Mouse (Mus musculus) liver, postnatal 0 days (tissue): Measurements from ENCODE around the gene Ggact. TPM values are rescaled to one million over a fixed set of nuclear protein-coding genes. Genes with fewer than 3 reads are reported as not detected.

Experiments used
- ATAC-seq: fragments of 200-750 bp; cut with Nextera tagmentation; 2 replicates; pipeline ENCODE4 v1.8.0; 2017; ENCODE audit warnings: mild to moderate bottlenecking, moderate library complexity
- DNase-seq: peaks from one replicate; pipeline ENCODE4 v3.0.0-alpha.2; 2016
- H3K27ac ChIP-seq: fragments of 300-500 bp; sonication (generic); 2 replicates; pipeline ENCODE4 v1.5.1; 2014; ENCODE audit warnings: antibody characterized with exemption, moderate library complexity, mild to moderate bottlenecking, low read depth
- H3K27me3 ChIP-seq: fragments of 300-500 bp; sonication (generic); 2 replicates; pipeline ENCODE4 v1.6.1; 2014; ENCODE audit warnings: low read length, control low read depth, mixed read lengths; ENCODE audit not compliant: insufficient read depth
- H3K36me3 ChIP-seq: fragments of 300-500 bp; sonication (generic); replicated peaks from 2 replicates; pipeline ENCODE4 v1.6.1; 2014; ENCODE audit warnings: mild to moderate bottlenecking, control low read depth, low read length, moderate library complexity, mixed read lengths; ENCODE audit not compliant: insufficient read depth
- H3K4me1 ChIP-seq: fragments of 300-500 bp; sonication (generic); 2 replicates; pipeline ENCODE4 v1.6.1; 2014; ENCODE audit warnings: antibody characterized with exemption, mild to moderate bottlenecking, control low read depth; ENCODE audit not compliant: insufficient read depth
- H3K4me2 ChIP-seq: fragments of 300-500 bp; sonication (generic); 2 replicates; pipeline ENCODE4 v1.6.1; 2014; ENCODE audit warnings: low read depth, mild to moderate bottlenecking, low read length, moderate library complexity, mixed read lengths
- H3K4me3 ChIP-seq: fragments of 300-500 bp; sonication (generic); 2 replicates; pipeline ENCODE4 v1.5.1; 2014; ENCODE audit warnings: low read depth, low read length
- H3K9ac ChIP-seq: fragments of 300-500 bp; sonication (generic); replicated peaks from 2 replicates; pipeline ENCODE4 v1.6.1; 2014; ENCODE audit warnings: mild to moderate bottlenecking, moderate library complexity
- H3K9me3 ChIP-seq: fragments of 300-500 bp; sonication (generic); 2 replicates; pipeline ENCODE4 v1.6.1; 2016; ENCODE audit warnings: mild to moderate bottlenecking, control low read depth, low read length, mixed read lengths
- CTCF ChIP-seq: sonication (generic); IDR thresholded peaks from 2 replicates; pipeline ENCODE4 v1.5.1; 2016; ENCODE audit warnings: antibody characterized with exemption, low read depth
- EP300 ChIP-seq: IDR thresholded peaks from 2 replicates; pipeline ENCODE4 v1.6.1; 2016; ENCODE audit warnings: antibody characterized with exemption, low read depth, mild to moderate bottlenecking
- WGBS: fragments of 180-500 bp; shearing (Covaris S2); extraction: QIAGEN DNeasy Blood & Tissue Kit; methylation state at CpG from one replicate; pipeline ENCODE4 v1.1.7; 2014; ENCODE audit not compliant: insufficient replicate concordance; 5-methylcytosine and 5-hydroxymethylcytosine counted together
- polyA plus RNA-seq: library from polyadenylated mRNA; unstranded; fragments of >200 nt; fragmentation: Nextera tagmentation; extraction: Ambion mirVana; gene quantifications from 2 replicates; pipeline ENCODE4 v1.2.1, GENCODE M21; 2015

Ggact gene
- polyA plus RNA-seq, 1 experiment from 2014 or later: 78.4 TPM

DNA sequence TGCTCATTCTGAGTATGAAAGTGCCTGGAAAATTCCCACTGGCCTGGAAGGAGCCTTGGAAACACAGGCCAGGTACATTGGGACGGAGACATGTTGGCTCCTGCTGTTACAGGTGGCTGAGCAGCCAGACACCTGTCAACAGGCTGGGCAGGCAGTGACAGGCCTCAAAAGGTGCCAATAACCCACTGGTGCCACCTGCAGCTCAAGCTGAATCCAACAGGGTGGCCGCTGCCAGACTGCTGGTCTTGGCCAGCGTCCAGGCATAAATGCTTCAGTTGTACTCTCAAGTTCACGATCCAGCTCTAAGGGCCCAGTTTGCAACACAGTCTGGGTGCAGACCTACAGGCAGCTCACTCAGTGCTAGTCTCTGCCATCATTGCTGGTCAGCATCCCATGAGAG is 10.7 kb downstream of the Ggact start:
- no peak overlapping the region for H3K4me2 ChIP-seq
- 61% methylated on average over 4 of the region's 4 CpGs for WGBS
- H3K4me1 ChIP-seq: peaks cover 12% of the 10 kb centered on the region
- TF ChIP-seq EP300 (no peak), CTCF (peak; percentile 53)
- H3K36me3 ChIP-seq: no peaks in the 10 kb centered on the region
- no peaks in the 10 kb centered on the region for H3K27me3 ChIP-seq
- no peaks in the 10 kb centered on the region for H3K9me3 ChIP-seq
- ATAC-seq: peak; percentile 69
- peak overlapping the region; percentile 61; the same call in 1 of the 2 replicates for H3K27ac ChIP-seq
- H3K9ac ChIP-seq: no peak overlapping the region
- no peak overlapping the region for H3K4me3 ChIP-seq
- DNase-seq: peak; percentile 70

DNA sequence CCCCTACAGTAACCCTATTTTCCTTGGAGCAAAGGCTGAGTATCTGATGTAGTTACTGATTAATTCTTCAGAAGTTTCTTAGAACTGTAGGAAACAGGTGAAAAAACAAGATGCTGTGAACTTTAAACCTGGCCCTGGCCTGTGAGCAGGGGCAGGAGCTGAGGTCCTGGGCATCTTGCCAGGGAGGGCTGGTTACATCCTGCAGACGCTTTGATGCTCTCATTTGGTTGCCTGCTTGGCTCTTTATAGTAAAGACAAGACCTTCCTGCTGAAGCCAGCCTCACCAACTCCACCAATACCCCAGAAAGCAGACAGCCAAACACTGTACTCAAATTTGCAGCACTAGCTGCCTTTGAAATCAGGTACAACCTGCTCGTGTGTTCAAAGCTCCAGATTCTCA is 11.4 kb downstream of the Ggact start:
- TF ChIP-seq EP300: no peak
- no peak for TF ChIP-seq CTCF
- Histone ChIP-seq H3K9me3 (no peaks in the 10 kb centered on the region), H3K27ac (peak overlapping the region; percentile 61), H3K4me3 (no peak overlapping the region), H3K9ac (no peak overlapping the region), H3K4me1 (peaks cover 12% of the 10 kb centered on the region), H3K4me2 (peak overlapping the region; percentile 27; the same call in 1 of the 2 replicates), H3K27me3 (no peaks in the 10 kb centered on the region), H3K36me3 (no peaks in the 10 kb centered on the region)
- peak; percentile 57 for DNase-seq
- peak; percentile 30 for ATAC-seq
- WGBS: 50% methylated on average over 2 of the region's 2 CpGs

GRCm38 (mm10) chr14:122901715-122902114 is 11.8 kb downstream of the Ggact start:
- H3K27me3 ChIP-seq: no peaks in the 10 kb centered on the region
- H3K27ac ChIP-seq: peak overlapping the region; percentile 61
- WGBS: 71% methylated on average over 2 of the region's 2 CpGs
- no peaks in the 10 kb centered on the region for H3K36me3 ChIP-seq
- DNase-seq (no peak), ATAC-seq (peak; percentile 85)
- H3K4me2 ChIP-seq: peak overlapping the region; percentile 27
- no peak for TF ChIP-seq EP300
- TF ChIP-seq CTCF: no peak
- no peak overlapping the region for H3K4me3 ChIP-seq
- H3K9ac ChIP-seq: no peak overlapping the region
- peaks cover 12% of the 10 kb centered on the region for H3K4me1 ChIP-seq
- no peaks in the 10 kb centered on the region for H3K9me3 ChIP-seq

- Histone ChIP-seq H3K27ac (peak overlapping the region; percentile 61; the same call in 1 of the 2 replicates), H3K4me3 (no peak overlapping the region), H3K4me1 (peaks cover 12% of the 10 kb centered on the region), H3K4me2 (no peak overlapping the region; the same call in 1 of the 2 replicates), H3K36me3 (no peaks in the 10 kb centered on the region), H3K27me3 (no peaks in the 10 kb centered on the region), H3K9me3 (no peaks in the 10 kb centered on the region), H3K9ac (no peak overlapping the region)
- peak; percentile 38; the same call in 1 of the 2 replicates for TF ChIP-seq EP300
- peak; percentile 47 for TF ChIP-seq CTCF
- ATAC-seq: peak; percentile 64
- no peak for DNase-seq
- 61% methylated on average over 3 of the region's 3 CpGs for WGBS
Observed at GRCm38 (mm10) chr14:122901177-122901576, 12.4 kb downstream of the Ggact start.

DNA sequence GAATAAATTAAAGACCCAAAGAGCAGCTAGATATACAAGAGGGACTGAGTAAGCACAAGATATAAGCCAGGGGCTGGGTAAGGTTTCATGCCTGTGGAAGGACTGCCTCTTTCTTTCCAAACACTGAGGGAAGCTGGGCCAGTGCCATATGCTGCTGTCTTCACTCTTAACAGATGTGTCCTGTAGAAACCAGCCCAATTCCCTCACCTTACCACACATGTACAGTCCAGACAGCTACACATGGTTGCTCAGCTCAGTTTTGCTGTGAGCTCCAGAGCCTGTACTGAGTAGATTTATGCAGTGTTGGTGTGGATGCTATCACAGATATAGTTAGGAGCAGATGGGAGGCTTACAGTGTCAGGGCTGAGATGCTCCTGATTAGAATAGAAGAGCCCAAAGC is 12.9 kb downstream of the Ggact start:
- Histone ChIP-seq H3K27me3 (no peaks in the 10 kb centered on the region), H3K4me3 (no peak overlapping the region), H3K27ac (peak overlapping the region; percentile 45), H3K9me3 (no peaks in the 10 kb centered on the region), H3K36me3 (no peaks in the 10 kb centered on the region), H3K4me2 (peak overlapping the region; percentile 7; the same call in 1 of the 2 replicates), H3K4me1 (peaks cover 12% of the 10 kb centered on the region), H3K9ac (no peak overlapping the region)
- no peak for ATAC-seq
- TF ChIP-seq EP300 (no peak), CTCF (no peak)
- no peak for DNase-seq

GRCm38 (mm10) chr14:122898550-122898949 is 15.0 kb downstream of the Ggact start:
- Histone ChIP-seq H3K27me3 (no peaks in the 10 kb centered on the region), H3K4me1 (peaks cover 12% of the 10 kb centered on the region), H3K9me3 (no peaks in the 10 kb centered on the region), H3K36me3 (no peaks in the 10 kb centered on the region), H3K4me2 (no peak overlapping the region), H3K4me3 (no peak overlapping the region), H3K27ac (no peak overlapping the region), H3K9ac (no peak overlapping the region)
- DNase-seq: no peak
- TF ChIP-seq CTCF: peak; percentile 27
- TF ChIP-seq EP300: no peak
- ATAC-seq: no peak

DNA sequence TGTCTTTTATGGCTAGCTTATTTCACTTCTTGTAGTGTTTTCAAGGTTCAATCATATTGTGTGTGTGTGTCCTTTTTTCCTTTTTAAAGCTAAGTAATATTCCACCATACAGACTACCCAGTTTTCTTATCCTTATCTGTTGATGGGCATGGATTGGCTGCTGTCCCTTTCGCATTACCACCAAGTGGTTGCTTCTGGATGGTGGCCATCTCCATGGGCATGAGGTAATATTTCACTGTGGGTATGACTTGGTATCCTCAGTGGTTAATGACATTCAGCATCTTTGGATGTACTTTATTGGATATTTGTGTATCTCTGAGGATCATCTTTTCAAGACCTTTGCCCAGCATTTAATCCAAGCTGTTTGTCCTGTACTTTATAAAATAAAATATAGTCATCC is 17.5 kb downstream of the Ggact start:
- Histone ChIP-seq H3K36me3 (no peaks in the 10 kb centered on the region; the same call in 1 of the 2 replicates), H3K27me3 (no peaks in the 10 kb centered on the region), H3K9me3 (no peaks in the 10 kb centered on the region), H3K4me1 (peaks cover 8% of the 10 kb centered on the region), H3K4me2 (no peak overlapping the region), H3K4me3 (no peak overlapping the region), H3K27ac (no peak overlapping the region), H3K9ac (no peak overlapping the region)
- TF ChIP-seq CTCF: no peak
- TF ChIP-seq EP300: no peak
- no peak for ATAC-seq
- DNase-seq: no peak
- 89% methylated on average over 1 of the region's 1 CpGs for WGBS
